Mouse (Mus musculus) adrenal gland, adult 18-20 months (tissue): ENCODE measurements around the gene Muc1. TPM values are rescaled to one million over a fixed set of nuclear protein-coding genes. Genes with fewer than 3 reads are reported as not detected.

Source experiments
- DNase-seq, 2 experiments: peaks; one replicate each; pipeline ENCODE4 v3.0.0; 2021 to 2022; ENCODE audit warnings: low spot score in 2 of 2
- total RNA-seq, 2 experiments: library from RNA; stranded (reverse); gene quantifications; 1 replicate in 1 of 2; 2 replicates in 1 of 2; pipeline ENCODE4 v1.2.3; 2021

Gene Muc1
- total RNA-seq, 2 experiments from 2014 or later: 0.23 to 0.35 TPM

DNA sequence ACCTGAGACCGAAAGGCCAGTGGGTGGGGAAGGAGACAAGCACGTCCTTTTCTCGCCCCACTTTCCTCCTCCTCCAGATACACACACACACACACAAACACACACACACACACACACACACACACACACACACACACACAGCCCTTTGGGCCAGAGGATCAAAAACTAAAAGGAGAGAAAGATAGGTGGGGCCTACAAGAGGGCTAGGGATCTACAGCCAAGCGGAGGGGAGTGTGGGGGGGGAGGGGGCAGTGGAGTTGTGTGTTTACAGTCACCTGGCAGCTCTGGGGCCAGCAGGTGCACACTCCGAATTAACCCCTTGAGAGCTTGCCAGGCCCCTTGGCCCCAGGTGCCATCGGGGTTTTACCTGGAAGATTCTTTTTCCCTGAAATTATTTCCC is 3.8 kb downstream of the Muc1 start:
- DNase-seq: no peak

DNA sequence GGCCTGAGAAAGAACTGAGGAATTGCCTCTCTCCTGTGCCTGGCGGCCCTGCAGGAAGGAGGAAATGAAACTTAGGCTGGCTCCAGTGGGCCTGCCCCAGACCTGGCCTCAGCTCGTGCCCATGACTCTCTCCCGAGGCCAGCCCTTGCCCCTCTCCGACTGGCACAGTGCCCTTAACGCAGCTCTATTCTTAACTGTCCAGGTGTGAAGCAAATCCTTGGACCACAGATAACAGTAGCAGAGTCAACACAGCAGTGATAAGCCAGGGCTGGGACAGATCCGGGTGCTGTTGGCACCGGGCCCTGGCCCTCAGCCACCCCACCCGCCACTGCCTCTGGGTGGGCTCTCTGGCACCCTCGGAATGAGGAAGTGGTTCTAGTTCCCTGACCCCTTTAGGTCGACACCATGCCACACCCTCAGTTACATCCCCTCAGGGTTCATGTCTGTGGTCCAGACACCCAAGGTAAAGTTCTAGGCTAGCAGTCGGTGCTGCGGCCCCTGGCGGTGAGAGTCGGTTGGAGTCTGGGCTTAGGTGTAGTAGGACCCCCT is 4.8 kb downstream of the Muc1 start:
- no peak for DNase-seq

GRCm38 (mm10) chr3:89236516-89236915 is 7.7 kb downstream of the Muc1 start:
- no peak for DNase-seq

GRCm38 (mm10) chr3:89237682-89238081 is 8.8 kb downstream of the Muc1 start:
- DNase-seq: no peak

GRCm38 (mm10) chr3:89238494-89238893 is 9.6 kb downstream of the Muc1 start:
- no peak for DNase-seq

DNA sequence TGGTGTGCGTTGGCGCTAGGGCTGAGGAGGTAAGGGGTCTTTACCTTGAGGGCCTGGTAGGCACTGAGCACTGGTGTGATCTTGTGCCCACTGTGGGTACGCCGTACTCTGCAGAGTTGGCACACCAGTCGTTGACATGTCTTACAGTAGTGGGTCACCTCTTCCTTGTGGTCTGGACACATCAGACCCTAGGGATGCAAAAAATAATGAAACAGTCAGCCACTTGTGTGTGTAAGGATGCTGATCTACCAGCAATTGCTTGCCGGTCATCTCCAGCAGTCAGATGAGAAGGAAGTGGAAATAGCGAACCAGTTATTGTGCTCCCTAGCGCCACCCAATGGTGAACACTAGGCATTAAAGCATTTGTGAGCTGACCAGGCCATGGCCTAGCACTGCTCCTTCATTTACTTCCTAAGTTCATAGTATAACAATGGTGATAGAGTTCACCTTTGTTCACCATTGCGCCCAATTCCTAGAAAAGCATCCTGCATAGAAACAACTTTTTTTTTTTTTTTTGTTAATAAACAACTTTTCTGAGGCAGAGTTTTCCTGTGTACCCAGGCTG is 13.6 kb downstream of the Muc1 start:
- peak in 1 of 2 experiments; percentile 54 for DNase-seq

DNA sequence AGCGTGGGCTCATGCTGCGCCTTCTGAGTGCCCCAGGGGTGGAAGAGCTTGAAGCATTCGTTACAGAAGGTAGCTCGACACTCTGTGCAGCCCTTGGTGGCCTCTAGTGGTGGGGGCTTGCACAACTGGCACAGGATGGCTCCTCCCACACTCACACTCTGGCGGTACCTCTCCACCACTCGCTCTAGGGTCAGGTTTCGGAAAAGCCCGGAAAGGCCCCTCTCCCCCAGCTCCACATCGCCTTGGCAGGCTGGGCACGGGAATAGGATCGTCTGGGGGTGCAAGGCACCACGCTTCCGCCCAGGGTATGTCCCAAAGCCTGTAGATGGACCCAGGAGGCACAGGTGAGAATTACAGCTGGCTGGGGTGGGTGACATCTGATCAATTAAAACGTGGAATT is 14.8 kb downstream of the Muc1 start:
- DNase-seq: no peak

DNA sequence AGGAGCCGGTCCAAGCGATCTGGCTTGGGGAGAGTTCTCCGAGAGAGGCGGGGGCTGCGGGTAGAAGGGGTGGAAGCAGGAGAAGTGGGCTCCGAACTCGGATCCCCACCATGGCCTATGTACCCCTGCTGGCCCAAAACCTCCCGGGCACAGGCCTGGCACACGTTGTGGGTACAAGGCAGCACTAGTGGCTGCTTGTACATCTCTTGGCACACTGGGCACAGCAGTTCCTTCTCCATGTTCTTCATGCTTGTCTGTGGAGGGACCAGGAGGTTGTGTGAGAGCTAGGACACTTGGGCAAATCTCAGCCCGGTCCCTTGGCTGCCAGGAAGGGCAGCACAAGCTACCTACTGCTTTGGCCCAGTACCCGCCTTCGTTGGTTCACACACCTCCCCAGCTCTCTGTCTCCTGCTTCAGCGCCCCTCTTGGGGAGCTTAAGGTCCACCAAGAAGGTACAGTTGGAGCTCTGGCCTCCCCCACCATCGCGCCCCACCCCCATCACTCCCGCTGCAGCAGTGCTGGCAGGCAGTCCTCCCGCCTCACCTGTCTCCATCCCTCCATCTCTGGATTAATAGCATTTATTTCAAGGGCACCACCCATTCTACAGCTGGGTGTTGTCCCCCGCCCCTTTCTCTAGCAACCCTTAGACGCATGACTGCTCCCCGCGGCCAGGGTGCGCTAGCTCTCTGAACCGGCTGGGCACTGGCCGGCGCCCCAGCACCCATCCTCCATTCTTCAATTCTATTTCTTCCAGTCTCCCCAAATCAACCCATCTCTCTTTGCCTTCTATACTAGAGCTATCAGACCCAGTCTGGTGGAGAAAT is 15.5 kb downstream of the Muc1 start:
- no peak for DNase-seq

- DNase-seq: no peak
Measured at GRCm38 (mm10) chr3:89244982-89245687, 16.3 kb downstream of the Muc1 start.

DNA sequence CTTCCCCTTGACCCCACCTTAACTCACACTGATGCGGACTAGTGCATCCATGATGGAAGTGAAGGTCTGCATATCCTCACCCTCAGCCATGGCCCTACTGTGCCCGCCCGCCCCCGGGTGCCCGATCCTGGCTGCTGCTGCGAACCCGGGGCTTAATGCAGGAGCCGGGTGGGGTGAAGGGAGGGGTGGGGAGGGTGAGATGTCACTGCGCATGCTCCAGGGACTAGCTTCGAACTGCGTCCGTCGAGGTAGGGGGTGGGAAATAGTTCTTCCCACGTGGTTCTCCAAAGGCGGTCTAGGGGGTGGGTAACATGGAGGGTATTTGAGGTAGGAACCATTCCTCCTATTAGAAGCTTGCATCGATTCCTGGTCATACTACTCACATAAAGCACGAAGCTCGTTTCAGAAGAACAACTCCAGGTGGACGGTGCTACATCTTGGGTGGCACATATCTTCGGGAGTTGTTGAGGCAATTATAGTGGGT is 16.9 kb downstream of the Muc1 start, which contains the start of gene Krtcap2:
Gene Krtcap2 (plus strand): TSS at position 279 of the 484 bp plus-strand sequence.
- DNase-seq: no peak

DNA sequence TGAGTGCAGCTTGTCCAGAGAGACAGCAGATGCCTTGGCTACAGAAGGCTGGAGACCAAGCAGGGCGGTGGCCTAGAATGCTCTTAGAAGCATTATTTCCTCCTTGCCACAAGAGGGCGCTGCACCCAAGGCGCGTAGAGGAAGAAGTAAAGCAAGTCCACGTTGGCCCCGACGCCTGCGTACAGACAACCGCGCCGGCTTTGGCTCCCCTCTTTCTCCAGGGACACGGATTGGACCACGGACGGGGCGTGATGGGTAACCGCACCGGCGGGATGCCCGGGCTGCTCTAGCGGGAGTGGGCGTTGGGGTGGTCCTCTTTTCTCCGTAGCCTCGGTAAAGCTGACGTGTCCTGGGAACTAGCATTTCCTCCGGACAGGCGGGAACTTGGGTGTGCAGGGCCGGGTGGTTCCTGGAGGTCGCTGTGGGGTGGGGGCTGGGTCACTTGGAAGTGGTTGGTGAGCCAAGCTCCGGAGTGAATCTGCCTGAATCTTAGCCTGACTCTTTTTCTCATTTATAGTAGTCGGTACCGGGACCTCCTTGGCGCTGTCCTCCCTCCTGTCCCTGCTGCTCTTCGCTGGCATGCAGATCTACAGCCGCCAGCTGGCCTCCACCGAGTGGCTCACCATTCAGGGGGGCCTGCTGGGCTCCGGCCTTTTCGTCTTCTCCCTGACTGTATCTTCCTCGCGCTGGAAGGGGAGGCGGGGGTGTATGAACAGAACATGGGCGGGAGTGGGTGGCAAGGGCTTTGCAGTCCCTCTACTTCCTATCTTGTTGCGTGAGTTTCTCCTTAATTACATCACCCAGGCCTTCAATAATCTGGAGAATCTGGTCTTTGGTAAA is 17.6 kb downstream of the Muc1 start, which contains the start of gene Trim46:
Gene Trim46 (minus strand): TSS at position 49 of the 840 bp plus-strand sequence.
- DNase-seq: peak; percentile 85 to 86

- no peak for DNase-seq
Measured at GRCm38 (mm10) chr3:89247466-89247865, 18.6 kb downstream of the Muc1 start.

DNA sequence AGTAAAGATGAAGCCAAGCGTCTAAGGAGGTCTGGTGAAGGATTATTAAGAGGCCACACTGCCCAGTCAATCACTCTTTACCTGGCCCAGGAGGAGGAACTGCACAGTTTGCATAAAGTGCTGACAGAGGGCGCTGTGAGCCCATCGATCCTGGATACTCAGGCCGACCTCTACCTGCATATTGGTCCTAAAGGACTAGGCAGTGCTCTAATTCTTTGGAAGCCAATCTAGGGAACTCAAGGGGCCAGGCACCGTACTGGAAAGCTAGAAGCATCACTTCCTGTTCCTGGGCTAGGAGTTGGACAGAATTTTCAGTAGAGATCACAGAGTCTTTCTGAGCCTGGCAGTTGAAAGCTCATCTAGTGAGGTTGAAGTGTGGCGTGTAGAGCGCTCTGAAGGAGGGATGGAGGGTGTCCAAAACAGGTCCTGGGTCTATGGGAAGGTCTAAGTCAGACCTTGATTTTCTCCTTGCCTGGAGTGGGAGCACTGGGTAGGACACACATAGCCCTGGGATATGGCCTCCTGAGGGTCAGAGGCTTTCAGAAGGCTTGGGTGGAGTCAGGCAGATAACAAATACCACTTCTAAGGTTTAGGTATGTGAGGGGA is 21.7 kb downstream of the Muc1 start:
- DNase-seq: peak; percentile 53 to 54

- DNase-seq: peak in 1 of 2 experiments; percentile 40
Measured at GRCm38 (mm10) chr3:89251365-89251895, 22.6 kb downstream of the Muc1 start.

DNA sequence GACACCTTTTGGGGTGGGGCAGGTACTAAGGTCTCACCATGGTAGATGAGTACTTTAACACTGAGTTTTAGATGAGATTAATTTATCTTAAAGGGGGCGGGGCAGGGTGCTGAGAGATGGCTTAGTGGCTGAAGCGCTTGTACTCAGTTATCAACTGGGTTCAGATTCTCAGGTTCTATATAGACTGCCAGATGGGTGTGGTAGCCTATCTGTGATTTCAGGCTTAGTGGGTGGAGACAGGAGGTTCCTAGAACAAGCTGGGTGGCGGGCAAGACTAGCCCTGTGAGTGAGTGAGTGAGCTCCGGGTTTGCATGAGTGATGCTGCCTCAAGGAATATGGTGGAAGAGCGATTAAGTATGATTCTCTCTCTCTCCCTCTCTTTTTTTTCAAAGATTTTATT is 26.1 kb downstream of the Muc1 start:
- no peak for DNase-seq

DNA sequence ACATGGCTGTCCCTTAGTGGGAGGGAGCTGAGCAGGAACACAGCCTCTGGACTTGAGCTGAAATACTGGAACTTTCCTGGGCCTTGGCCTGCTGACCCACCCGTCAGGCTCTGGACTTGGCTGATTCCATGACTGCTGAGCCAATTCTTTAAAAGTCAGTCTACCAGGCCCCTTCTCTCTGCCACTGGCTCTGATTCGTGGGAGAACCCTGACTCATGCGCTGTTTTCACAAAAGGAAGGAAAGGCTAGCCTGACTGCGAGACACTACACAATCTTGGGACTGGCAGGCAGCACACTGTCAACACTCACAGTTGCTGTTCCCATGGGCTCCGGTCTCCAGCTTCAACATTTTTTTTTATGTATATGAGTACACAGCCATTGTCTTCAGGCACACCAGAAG is 27.3 kb downstream of the Muc1 start:
- DNase-seq: no peak

- no peak for DNase-seq
Measured at GRCm38 (mm10) chr3:89259076-89259475, 30.2 kb downstream of the Muc1 start, which contains the start of gene Dpm3. Gene Dpm3 (plus strand): TSS chr3:89259358.

DNA sequence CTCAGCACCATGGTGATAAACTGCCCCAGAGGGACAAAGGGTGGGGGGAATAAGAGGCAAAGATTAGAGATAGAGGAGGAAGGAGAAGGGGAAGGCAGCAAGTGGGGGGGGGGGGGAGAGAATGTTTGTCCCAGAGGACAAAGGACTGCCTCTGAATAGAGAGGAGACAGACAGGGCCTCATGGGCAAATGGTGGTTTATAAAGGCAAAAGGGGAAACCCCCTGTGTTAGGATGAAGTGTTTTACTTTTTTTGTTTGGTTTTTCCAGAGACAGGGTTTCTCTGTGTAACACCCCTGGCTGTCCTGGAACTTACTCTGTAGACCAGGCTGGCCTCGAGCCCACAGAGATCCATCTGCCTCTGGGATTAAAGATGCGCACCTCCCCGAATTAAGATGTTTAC is 31.4 kb downstream of the Muc1 start:
- DNase-seq: no peak

DNA sequence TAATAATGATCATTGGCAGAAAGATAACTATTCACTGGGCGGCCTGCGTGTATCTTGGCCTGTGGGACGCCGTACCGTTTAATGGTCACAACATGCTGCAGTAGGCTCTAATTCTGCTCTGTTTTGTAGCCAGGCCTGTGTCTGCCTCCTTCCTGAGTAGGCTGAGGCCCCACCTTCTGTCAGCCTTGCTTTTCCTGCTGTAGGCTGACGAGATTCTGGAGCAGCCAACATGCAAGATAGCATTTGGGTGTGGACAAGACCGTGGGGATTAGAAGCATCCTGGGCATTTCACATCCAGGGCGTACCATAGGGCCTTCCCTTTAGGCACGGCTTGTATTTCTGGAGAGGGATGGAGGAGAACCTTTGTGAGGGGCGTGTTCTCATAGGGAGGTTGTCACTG is 33.6 kb downstream of the Muc1 start:
- no peak for DNase-seq

DNA sequence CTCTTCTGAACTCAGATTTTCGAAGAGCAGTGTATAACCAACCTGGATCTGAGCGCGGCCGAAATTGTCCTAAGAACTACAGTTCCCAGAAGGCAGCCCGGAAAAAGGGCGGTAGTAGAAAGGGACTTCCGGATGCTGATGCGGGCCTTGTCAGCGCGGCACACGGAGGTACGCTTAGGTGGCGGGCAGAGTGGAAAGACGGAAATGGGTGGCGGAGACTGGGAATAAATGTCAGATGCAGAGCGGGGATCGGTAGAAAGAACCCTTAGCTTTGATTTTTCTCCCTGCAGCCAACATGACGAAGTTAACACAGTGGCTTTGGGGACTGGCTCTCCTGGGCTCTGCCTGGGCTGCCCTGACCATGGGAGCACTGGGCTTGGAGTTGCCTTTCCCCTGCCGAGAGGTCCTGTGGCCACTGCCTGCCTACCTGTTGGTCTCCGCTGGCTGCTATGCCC is 37.6 kb downstream of the Muc1 start:
- peak; percentile 69 to 70 for DNase-seq
